Mouse (Mus musculus): Measurements from ENCODE around the gene Gm40193.

- TF ChIP-seq POLR2A (IDR thresholded peaks at IDR 0.05; ENCODE audit: low read depth, low read length) (no peak), CTCF (IDR thresholded peaks at IDR 0.05; ENCODE audit: extremely low read depth, insufficient read length, insufficient replicate concordance, low read depth, low read length) (no peak)
These were observed 18.8 kb upstream of the Gm40193 start for GRCm38 (mm10) chr11:70551526-70551925.

Measured in small intestine, adult 2 months (tissue).